Mouse (Mus musculus) CD4-positive helper T cell, adult 2 months (primary cell): ENCODE measurements around the gene Tnks2.
A peak's percentile ranks its signal among the peaks of the same experiment; 100 is the strongest.

Experiments used
- DNase-seq: peaks from one replicate; pipeline ENCODE4 v3.0.0-alpha.2; 2012; ENCODE audit warnings: low read depth, missing footprints, low spot score

The Tnks2 gene

DNA sequence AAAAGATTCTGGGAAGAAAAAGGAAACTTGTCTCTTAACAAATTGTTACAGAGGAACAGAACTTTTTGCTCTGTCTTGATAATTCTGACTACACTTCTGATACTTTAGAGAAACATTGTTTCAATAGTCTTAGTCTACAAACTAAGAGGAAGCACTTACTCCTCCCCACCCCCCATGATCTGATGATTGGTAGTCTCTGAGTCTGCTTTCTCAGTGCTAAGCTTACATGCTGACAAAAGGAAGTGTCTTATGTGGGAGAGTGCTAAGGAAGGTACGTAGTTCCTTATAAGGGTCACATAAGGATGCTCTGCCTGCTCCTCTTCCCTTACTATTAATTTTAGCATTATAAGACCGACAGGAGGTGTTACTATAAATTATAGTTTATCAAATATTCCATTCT lies 98.6 kb downstream of the Tnks2 start:
- peak; percentile 34 for DNase-seq

- DNase-seq = no peak
These were observed 102.3 kb downstream of the Tnks2 start for GRCm38 (mm10) chr19:36936285-36936684.

DNA sequence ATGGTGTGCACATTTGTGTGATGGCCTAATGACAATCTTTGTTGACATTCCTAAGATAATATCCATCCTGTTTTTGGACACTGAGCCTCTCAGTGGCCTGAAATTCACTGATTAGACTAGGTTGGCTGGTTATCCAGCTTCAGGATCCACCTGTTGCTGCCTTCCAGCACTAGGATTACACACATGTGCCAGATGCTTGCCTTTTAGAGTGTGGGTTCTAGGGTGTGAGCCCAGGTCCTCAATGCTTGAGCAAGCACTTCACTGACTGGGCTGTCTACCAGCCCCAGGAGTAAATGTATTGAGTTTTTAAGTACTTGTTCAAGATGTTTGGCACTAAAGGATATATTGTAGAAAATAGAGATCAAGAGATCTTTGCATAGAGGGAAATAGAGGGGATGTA lies 104.0 kb downstream of the Tnks2 start:
- no peak for DNase-seq

DNA sequence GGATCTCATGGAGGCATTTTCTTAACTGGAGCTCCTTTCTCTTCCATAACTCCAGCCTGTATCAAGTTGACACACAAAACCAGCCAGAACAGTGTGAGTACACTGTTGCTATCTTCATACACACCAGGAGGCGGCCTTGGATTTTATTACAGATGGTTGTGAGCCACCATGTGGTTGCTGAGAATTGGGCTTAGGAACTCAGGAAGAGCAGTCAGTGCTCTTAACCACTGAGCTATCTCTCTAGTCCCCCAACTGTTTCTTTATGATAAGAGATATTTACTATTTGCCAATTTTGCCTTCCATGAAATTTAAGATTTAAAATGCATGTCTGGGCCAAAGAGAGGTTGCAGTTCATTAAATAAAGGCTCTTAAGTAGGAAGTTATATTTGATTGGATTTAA lies 106.0 kb downstream of the Tnks2 start:
- no peak for DNase-seq
